Mouse (Mus musculus) 3T3-L1 (cell line): ENCODE results near the gene Mrps2.

Experiments used
- DNase-seq: peaks from one replicate; pipeline ENCODE4 v3.0.0-alpha.2; 2015; ENCODE audit warnings: low read depth, low spot score

Gene Mrps2

GRCm38 (mm10) chr2:28467860-28468485, at the start of gene Mrps2:
TSS of gene Mrps2 (plus strand) at chr2:28468066.
- peak; percentile 80 for DNase-seq

GRCm38 (mm10) chr2:28419898-28420297, 48.0 kb upstream of the Mrps2 start:
- DNase-seq = peak; percentile 92

GRCm38 (mm10) chr2:28423167-28423566, 44.7 kb upstream of the Mrps2 start:
- DNase-seq = peak; percentile 74

GRCm38 (mm10) chr2:28427226-28427625, 40.6 kb upstream of the Mrps2 start:
- no peak for DNase-seq

GRCm38 (mm10) chr2:28430846-28431245, 37.0 kb upstream of the Mrps2 start:
- DNase-seq = no peak

- DNase-seq = no peak
Observed at GRCm38 (mm10) chr2:28432811-28433210, 35.1 kb upstream of the Mrps2 start.

- no peak for DNase-seq
Observed at GRCm38 (mm10) chr2:28433512-28433911, 34.4 kb upstream of the Mrps2 start.

GRCm38 (mm10) chr2:28435401-28435800, 32.5 kb upstream of the Mrps2 start:
- DNase-seq = no peak

- peak; percentile 39 for DNase-seq
Observed at GRCm38 (mm10) chr2:28440842-28441241, 27.0 kb upstream of the Mrps2 start.

- DNase-seq = no peak
Observed at GRCm38 (mm10) chr2:28445082-28445481, 22.8 kb upstream of the Mrps2 start.

- no peak for DNase-seq
Observed at GRCm38 (mm10) chr2:28446181-28446514, 21.7 kb upstream of the Mrps2 start.

- DNase-seq = no peak
Observed at GRCm38 (mm10) chr2:28446515-28447314, 21.2 kb upstream of the Mrps2 start, which contains the start of gene Ppp1r26. TSS of gene Ppp1r26 (plus strand) at chr2:28446800.

GRCm38 (mm10) chr2:28447315-28447670, 20.6 kb upstream of the Mrps2 start:
- DNase-seq = no peak

GRCm38 (mm10) chr2:28451663-28452062, 16.2 kb upstream of the Mrps2 start:
- no peak for DNase-seq

- DNase-seq = no peak
Observed at GRCm38 (mm10) chr2:28453539-28453938, 14.3 kb upstream of the Mrps2 start.

- no peak for DNase-seq
Observed at GRCm38 (mm10) chr2:28456616-28457015, 11.2 kb upstream of the Mrps2 start.

- peak; percentile 81 for DNase-seq
Observed at GRCm38 (mm10) chr2:28463919-28464318, 3.9 kb upstream of the Mrps2 start.

GRCm38 (mm10) chr2:28464919-28465318, 2.9 kb upstream of the Mrps2 start:
- DNase-seq = no peak

- DNase-seq = peak; percentile 24
Observed at GRCm38 (mm10) chr2:28465836-28466518, 1.9 kb upstream of the Mrps2 start, which contains the start of gene 1700007K13Rik. TSS of gene 1700007K13Rik (minus strand) at chr2:28466332.

- peak; percentile 22 for DNase-seq
Observed at GRCm38 (mm10) chr2:28468486-28469225, 790 bp downstream of the Mrps2 start.

- no peak for DNase-seq
Observed at GRCm38 (mm10) chr2:28469461-28469860, 1.6 kb downstream of the Mrps2 start.

GRCm38 (mm10) chr2:28470591-28470990, 2.7 kb downstream of the Mrps2 start:
- no peak for DNase-seq
